Mouse (Mus musculus) urinary bladder, postnatal 4 days (tissue): ENCODE results near the gene Slc15a3.

Experiments
- DNase-seq, 2 experiments: peaks; one replicate each; pipeline ENCODE4 v3.0.0; 2021 to 2022; ENCODE audit warnings: low spot score in 2 of 2

The Slc15a3 gene

DNA sequence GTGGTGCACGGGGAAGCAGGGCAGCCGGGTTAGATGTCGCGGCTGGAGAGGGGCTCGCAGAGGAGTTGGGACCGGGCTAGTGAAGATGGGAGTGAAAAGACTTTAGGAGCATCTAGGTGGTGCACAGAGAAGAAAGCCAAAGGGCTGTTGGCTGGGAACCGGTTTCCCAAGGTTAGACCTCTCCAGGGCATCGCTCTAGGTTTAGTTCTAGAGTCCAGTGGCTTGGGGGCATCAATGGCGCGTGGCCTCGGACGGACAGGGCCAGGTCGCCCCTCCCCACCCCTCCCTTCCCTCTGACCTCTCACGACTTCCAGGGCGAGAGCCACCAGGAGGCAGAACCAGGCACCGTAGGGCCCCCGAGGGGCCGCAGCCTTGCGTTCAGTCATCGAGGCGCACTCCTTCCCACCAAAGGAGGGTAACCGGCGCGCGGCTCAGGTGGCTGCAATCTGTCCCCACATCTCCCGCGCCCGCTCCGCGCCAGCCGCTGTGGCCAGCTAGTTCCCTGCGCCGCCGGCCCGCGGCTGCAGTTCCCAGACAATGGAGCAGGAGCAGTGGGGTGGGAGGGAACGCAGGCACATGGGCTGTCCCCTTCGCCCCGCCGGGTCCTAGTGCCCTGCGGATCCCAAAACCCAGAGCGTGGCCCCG is 29.8 kb downstream of the Slc15a3 start:
- DNase-seq = peak; percentile 71 to 74

DNA sequence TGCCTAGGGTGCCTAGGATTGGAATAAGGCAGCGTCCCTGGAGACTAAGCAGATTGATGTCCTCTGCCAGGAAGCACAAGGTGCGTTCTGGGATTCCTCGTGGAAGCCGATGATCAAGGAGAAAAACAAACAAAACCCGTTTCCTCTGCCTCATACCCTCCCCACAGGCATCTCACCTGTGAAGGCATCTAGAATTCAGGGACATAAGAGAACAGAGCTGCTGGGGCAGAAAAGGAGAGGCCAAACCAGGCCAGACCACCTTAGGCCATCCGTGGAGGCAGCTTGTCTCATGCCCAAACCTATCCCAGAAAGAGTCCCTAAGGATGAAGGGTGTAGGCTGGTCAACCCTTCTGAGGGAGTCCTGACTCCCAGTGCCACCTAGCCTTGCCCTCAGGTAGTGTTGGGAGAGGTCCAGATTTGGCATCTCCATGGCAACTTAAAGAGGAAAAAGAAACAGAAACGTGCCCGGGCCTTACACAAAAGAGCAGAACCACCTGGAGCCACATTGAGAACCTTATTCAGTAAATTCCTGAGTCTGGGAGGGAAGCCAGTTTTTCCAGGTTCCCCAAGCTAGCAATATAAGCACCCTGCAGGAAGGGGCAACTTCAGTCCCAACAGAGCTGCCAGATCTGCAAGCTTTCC is 30.5 kb downstream of the Slc15a3 start, which contains the start of gene Tmem132a:
Tmem132a (minus strand) TSS at position 55 of the 642 bp plus-strand sequence.
- no peak for DNase-seq

DNA sequence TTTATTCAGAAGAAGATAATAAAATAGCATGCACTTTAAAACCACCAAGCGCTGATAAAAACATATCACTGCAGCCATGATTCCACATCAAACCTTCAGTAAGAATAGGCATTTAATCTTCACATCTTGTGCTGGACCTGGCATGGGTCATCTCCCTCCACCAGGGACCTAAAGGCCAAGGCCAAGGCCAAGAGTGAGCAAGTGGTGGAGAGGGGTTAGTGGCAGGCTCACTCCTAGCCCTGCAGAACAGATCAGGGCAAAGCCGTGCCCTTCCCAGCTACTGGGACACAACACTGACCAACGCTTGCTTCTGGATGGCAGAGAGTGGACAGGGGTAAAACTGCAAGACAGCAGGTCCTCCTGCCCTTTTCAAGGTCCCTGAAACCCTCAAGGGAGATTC is 31.1 kb downstream of the Slc15a3 start:
- DNase-seq = no peak

DNA sequence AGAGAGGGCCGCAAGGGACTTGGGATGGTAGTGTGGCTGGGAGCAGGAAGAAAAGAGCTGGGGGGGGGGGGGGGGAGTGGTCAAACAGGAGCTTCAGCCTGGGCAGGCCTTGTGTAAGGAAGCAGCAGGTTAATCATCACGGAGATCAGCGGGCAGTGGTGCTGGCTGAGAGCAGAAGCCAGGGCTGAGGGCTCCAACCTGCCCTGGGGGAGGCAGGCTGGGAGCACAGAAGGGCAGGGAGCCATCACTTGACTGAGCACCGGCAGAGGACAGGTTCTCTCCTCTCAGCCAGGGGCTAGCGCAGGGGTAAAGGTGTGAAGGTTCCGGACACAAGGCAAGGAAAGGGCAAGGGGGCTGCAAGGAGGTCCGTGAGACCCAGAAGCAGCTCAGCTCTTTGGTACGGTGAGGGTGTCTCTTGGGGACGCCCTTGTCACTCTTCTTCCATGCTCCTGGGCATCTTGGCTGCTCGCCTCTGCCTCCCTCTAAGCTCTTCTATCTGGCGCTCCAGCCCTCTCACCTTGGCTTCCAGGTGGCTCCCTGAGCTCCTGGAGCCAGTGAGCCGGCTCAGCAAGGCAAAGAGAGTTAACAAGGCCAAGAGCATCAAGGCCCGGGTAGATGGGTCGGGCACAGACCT is 31.9 kb downstream of the Slc15a3 start:
- no peak for DNase-seq

DNA sequence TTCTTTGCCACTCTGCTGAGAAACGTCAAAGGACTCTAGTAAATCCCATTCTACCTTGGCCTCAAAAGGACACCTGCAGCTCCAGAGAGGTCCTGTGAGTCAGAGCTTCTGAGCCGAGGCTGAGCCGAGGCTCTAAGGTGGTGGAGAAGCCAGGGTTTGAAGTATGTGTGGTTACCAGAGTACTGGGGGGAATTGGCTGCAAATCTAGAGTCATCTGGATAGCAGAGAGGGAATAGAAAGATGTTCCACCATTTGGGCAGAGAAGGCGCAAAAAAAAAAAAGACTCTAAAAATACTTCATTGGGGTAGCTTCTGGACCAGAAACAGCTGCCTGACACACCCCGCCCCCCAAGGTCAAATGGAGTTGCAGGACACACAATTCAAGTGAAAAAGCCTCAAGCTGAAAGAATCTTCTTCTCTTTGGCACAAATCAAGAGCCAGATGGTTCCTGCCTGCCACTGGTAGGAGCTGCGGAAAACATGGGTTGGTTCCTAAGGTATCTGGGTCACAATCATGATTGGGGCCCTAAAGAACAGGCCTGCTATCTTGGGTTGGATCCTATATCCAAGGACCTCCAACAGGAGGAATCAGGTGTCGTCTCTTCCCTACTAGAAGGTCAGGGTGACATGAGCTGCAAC is 38.8 kb downstream of the Slc15a3 start:
- DNase-seq = no peak

DNA sequence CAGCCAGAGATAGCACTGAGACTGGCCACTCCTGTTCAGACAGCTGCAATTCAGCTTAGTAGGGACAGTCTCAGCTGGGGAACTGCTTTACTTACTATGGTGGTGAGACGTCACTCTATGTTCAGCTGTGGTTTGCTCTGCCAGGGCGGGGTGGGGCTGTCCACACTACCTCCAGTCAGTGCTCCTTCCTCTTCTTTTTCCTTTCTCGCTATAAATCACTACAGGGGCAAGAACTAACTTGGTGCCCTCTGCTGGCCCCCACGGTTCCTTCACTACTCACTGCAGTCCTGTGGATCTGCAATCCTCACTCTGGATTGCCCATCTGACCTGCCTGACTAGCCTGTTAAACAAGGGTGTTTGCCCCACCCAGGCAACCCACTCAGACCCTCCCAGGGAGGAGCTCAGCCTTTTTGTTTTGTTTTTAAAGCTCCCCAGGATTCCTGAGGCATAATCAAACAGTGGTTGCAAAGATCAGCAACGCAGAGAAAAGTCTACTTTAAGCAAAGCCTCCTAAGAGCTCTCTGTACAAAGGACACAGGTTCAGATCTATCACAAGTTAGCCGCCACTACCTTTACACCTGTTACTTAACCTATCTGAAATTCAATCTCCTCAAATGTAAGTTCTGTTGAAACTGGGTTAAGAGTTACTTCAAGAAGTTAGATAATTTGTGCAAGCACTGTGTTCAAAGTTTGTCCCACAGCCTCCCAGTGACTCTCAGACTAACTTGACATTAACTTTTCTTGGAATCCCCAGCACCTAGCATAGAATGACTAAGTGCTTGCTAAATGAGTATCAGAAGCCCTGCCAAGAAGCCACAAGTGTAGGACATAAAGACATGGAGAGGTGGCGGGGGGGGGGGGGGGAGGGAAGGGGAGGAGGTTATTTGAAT is 40.8 kb downstream of the Slc15a3 start:
- peak in 1 of 2 experiments; percentile 54 for DNase-seq

DNA sequence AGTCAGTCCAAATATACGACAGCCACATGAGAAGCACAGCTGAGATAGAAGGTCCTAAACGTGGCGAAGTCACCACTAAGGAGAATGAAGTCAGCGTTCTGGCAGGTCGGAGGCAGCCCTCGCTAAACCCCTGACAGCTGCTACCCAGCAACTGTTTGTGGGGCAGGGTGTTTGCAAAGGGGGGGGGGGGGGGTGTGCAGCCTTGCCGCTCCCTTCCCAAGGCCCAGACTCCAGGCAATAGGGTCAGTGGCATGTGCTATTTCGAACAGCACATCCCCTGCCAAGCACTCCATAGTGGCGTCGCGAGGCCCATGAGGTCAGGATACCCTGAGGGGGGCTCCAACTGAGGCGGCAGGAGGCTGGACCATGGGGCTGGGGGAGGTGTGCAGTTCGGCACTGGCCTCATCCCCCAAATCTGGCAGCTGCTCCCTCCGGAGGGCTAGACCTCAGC is 41.5 kb downstream of the Slc15a3 start:
- no peak for DNase-seq

DNA sequence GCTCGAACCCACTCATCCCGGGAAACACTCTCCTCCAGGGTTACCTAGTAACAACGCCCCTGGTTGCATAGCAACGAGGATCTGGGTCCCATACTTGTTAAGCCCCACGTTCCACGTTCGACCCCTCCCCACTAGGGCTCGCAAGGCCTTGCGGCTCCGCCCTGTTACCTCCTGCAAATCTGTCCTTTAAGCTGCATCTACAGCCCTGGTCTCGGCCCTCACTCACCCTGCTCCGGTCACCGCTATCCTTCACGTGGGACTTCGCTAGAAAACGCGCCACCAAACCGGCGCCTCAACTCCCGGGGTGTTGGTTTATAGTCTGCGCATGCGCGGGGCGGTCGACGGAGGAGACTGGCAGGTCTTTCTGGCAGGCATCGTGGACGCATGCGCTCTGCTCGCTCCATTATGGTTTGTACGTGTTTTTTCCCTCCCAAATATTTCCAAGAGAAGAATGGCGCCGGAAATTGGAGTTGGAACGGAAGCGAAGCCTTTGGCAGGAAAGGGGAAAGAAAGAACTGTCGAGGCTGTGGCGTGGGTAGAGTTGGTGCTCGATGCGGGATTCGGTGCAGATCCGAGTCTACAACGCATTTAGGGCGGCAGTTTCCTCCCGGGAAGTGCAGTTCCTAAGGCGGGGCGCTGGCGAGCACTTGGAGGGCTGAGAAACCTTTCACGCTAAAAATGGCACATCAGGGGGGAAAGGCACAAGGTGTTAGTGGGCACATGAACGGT is 42.1 kb downstream of the Slc15a3 start, which contains the start of gene Tmem109:
Tmem109 (minus strand) TSS at position 576 of the 729 bp plus-strand sequence.
- DNase-seq = peak; percentile 90 to 94

DNA sequence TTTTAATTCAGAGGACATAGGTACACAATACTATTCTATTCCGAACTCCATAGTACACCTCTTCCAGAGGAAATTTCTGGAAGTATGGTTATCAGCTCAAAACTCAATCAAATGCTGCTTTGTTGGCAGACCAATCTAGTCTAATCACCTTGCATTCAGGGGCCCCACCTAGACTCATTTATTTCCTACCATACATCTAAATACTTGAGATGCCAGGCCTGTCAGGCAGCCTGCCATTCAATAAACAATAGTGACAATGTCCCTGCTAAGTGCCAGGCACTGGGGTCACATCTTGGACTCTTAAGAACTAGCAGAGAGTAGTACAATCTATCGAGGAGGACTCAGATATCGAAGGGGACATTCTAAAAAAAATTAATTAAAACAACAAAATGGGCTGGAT is 52.7 kb downstream of the Slc15a3 start:
- no peak for DNase-seq

DNA sequence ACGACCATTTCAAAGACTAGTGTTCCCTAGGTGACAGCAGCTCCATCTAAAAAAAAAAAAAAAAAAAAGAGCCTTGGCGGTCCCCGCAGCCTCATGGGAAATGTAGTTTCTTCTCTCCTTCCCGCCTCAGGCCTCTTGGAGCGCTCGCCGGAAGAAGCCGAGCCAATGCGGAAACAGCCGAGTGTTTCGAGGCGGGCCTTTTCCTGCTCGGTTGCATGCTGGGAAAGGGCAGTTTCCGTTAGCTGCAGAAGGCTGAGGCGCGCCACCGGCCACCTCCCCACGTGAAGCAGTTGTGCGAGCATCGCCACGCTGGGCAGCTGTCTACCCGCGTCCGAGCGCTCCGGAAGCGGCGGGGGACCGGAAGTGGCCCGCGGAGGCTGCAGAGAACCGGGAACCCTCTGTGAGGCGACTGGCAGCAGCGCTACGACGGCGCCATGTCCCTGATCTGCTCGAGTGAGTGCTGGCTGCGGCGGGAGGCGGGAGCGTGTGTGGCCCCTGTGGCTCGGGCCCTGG is 55.5 kb downstream of the Slc15a3 start, which contains the start of gene Prpf19:
Prpf19 (plus strand) TSS at position 216 of the 513 bp plus-strand sequence.
- peak; percentile 95 to 97 for DNase-seq

DNA sequence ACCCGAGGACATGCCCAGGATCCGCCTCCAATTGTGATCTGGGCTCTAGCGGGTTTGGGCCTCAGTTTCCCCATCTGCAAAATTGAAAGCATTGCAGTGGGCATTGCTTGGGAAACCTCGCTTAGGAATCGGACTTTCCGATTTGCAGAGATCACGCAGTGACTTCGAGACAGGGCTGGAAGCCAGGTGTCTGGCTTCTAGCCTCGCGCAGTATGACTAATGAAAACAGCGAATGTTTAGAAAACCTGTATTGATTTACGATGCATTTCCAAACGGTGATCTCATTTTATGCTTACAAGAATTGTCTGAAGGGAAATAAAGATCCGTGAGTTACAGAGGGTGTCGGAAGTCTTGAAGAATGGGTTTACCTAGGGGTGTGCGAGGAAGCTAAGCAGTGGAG is 56.2 kb downstream of the Slc15a3 start:
- no peak for DNase-seq

DNA sequence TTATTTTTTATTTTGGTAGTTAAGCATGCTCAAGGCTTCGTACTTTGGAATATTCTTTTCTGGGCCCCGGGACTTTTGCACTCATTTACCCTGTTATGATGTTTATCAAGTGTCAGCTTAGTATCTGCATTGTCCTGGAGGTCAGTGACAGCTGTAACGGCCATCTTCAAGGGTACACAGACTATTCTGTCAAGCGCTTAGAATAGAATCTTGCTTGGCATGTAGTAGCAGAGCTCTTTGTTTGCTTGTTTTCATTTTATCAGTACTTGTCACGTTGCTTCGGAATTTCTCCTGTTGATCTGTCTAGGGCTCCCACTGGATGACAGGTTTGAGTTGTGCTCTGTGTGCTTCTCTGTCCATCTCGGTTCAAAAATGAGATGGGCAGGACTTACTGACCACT is 57.3 kb downstream of the Slc15a3 start:
- no peak for DNase-seq

DNA sequence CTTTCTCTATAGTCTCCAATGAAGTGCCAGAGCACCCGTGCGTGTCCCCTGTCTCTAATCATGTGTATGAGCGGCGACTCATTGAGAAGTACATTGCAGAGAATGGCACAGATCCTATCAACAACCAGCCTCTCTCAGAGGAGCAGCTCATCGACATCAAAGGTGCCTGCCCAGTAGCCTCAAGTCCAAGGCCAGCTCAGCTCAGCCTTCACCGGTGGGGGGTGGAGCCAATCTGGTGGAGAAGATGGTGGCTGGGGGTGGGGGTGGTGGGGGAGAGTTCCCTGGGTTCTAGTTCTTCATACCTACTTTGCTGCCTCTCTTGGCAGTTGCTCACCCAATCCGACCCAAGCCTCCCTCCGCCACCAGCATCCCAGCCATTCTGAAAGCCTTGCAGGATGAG is 58.0 kb downstream of the Slc15a3 start:
- DNase-seq = no peak

DNA sequence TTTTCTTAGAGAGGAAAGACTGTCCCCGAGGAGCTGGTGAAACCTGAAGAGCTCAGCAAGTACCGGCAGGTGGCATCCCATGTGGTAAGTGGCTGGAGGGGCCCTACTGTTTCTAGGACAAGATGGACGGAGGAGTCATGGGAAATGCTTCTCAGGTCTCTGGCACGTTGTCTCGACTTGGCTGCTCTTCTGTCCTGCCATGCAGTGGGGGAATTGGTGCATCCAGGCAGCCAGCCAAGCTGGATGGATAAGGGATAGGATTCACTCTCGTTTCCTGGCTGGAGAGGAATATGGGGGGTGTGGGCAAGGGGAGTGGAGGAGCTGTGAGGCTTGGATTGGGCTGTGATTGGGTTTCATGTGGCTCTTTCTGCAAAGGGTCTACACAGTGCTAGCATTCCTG is 60.8 kb downstream of the Slc15a3 start:
- DNase-seq = no peak

DNA sequence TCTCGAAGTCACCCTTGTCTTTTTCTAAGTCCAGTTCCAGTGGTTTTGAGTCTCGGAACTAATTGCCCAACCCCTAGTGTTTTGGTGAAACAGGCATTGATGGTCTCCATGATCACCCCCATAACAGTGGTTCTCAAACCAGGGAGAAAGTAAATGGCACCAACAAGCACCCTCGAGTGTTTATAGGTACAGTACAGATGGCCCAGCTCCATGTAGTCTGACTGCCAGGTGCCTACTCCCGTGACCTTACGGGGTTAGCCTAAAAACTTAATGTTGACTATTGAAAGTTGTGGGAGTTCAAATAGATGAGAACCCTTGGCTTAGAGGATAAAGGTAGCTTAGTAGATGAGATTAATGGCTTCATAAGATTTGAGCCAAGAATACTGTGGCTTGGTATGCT is 61.5 kb downstream of the Slc15a3 start:
- no peak for DNase-seq

DNA sequence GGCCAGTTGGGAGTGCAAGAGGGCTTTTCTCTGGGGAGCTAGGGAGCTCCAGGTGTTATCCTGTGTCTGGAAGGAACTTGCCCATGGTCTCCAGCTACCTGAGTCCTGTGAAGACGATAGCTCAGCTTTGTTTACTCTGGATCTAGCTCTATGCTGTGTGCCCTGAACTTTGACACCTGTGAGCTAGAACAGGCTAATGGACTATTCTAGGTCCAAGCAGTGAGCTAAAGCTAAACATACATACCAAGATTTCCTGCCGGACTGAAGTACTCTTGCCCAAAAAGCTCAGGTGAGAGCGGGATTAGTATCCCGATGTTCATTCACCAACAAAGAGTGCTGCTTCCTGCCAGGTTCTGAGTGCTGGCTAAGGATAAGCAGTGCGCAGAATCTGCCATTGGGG is 65.0 kb downstream of the Slc15a3 start:
- no peak for DNase-seq

DNA sequence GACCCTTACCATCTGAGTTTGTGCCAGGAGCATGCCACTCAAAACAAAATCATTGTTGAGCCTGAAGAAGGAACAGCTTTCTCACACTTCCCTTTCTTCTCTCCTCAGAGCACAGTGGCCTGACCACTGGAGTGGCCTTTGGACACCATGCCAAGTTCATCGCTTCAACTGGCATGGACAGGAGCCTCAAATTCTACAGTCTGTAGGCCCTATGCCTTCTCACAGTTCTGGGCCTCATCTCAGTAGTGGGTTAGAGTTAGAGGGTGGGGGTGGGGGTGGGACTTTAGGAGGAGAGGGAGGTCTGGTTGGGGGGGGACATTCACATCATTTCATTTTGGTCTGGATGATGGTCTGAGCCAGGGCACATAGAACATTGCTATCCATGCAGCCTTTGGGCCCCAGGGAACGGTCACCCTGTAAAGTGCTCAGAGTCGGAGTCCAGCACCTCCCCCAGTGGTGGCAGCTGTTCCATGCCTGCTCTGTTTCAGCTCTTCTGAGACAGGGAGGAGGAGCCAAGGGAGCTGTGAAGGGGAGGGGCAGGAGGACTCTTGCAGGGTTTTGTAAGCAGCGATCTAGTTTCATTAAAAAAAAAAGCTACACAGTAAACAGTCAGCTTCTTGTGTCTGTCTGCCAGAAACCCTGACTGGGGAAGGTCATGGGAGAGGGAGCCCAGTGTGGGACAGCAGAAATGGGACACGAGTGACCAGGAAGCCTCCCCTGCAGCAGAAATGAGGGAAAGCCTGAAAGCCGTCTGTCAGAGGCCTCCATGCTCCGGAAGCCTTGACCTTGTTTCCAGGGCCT is 65.6 kb downstream of the Slc15a3 start:
- peak; percentile 70 to 72 for DNase-seq

DNA sequence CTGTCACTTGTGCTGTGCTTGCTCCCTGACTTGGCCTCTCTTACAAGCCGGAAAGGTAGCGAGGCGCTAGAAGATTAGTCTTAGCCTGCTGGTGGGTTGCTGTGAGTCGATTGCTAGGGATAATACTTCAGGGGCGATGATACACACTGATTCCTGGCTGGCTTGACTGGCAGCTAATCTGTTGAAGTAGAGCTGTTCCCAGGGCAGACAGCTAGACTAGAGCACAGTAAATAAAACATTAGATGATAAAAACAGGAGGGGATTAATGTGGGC is 66.1 kb downstream of the Slc15a3 start:
- no peak for DNase-seq

DNA sequence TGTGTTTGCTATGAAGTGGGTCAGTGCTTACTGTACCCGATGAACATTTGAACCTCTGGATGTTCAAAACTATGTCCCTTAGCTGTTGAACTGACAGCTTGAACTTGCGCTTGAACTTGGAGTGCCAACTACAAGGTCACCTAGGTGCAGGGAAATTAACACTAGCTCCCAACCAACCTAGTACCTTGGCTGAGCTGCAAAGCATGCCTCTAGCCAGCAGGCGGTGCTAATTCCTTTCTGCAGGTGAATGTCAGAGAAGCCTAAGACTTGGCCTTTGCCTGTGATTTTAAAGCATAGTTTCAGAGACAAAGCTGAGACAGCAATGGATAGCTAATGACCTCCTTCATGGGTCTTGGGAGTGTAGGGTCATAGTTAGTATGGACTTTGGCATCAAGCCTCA is 68.4 kb downstream of the Slc15a3 start:
- peak; percentile 42 to 66 for DNase-seq
